Mouse (Mus musculus) kidney, adult 2 months (tissue): ENCODE data around the gene Banf1.
"Not testable (repeated sequence)": the region's sequence is repeated elsewhere in the genome, so short reads cannot be mapped to it uniquely, and the experiment has no call there.

ENCODE experiments used
- CTCF ChIP-seq: fragments of 200-500 bp; conservative IDR thresholded peaks from 2 replicates; pipeline ENCODE4 v1.5.1; 2011; ENCODE audit warnings: low read depth, mild to moderate bottlenecking, control low read depth, low read length, moderate library complexity, mixed read lengths; ENCODE audit not compliant: insufficient read depth, insufficient read length
- POLR2A ChIP-seq: fragments of 200-500 bp; IDR thresholded peaks from one replicate; pipeline ENCODE4 v1.6.1; 2011; ENCODE audit warnings: low read depth, low read length, control low read depth

- TF ChIP-seq CTCF, POLR2A: not testable (repeated sequence)
These were observed 34.1 kb upstream of the Banf1 start for GRCm38 (mm10) chr19:5401073-5401472.
